In the genomic region with DNA sequence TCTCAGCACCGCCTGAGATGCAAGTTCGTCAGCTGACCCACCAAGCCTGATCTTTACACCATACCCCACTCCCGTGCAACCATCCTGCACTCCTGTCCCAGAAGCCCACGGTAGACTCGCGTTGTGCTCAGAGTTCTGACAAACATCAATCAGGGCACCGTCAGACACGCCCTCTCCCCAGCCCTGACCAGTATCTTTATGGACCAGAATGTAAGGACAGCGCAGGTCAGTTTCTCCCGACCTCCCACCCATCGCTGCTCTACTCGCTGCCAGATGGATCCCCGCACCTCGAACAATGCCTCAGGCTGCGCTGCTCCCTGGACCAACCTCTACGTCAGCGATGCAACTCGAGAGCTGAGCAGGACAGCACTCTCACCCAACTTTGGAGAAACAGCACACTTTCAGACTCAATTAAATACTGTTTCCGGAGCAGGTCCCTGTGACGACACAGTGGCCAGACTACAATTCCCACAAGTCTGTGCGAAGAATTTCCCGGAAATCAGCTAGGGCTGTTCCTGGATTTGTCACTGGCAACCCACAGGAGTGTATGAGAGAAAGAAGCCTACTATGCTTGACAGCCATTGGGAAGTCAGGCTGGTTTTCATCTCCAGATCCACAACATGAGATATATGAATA, we compare ENCODE assay signal across 8 mouse cellular contexts. TPM values are rescaled to one million over a fixed set of nuclear protein-coding genes. Genes with fewer than 3 reads are reported as not detected.
DNase-seq lines count a peak whose midpoint lies in the region; ATAC-seq and TF ChIP-seq lines count a peak whose summit lies in the region.

Zfp58 (minus strand) TSS at position 472 of the 636 bp plus-strand sequence.

- DNase-seq in heart, postnatal 10 days = peak; percentile 91 to 92
- DNase-seq in large intestine, adult 2 months (ENCODE audit: low read depth, low spot score) = peak; percentile 90
- peak; percentile 83 for DNase-seq in liver, postnatal 0 days
- peak; percentile 75 for DNase-seq in testis, postnatal 10 days (ENCODE audit: low spot score)

- no peak for TF ChIP-seq CTCF in ES-Bruce4 (IDR thresholded peaks at IDR 0.05; ENCODE audit: low read depth, low read length)
- TF ChIP-seq CTCF in liver, postnatal 0 days (IDR thresholded peaks at IDR 0.05; ENCODE audit: low read depth) = no peak

- H3K4me3 ChIP-seq in ES-Bruce4 (ENCODE audit: low read depth, low read length) = peak within 1 kb of the TSS; percentile 95
- peak within 1 kb of the TSS; percentile 81 for H3K4me3 ChIP-seq in forebrain, embryonic 13.5 days
- peak within 1 kb of the TSS; percentile 69 for H3K4me3 ChIP-seq in liver, postnatal 0 days (ENCODE audit: low read depth, low read length)
- peak within 1 kb of the TSS; percentile 73 for H3K4me3 ChIP-seq in neural tube, embryonic 14.5 days (ENCODE audit: low read depth, low read length)

- H3K9ac ChIP-seq in ES-Bruce4 (ENCODE audit: low read depth, poor library complexity, severe bottlenecking) = peak within 1 kb of the TSS; percentile 34
- H3K9ac ChIP-seq in forebrain, embryonic 13.5 days = peak within 1 kb of the TSS; percentile 81
- peak within 1 kb of the TSS; percentile 63 for H3K9ac ChIP-seq in liver, postnatal 0 days (replicated peaks)
- peak within 1 kb of the TSS; percentile 64 for H3K9ac ChIP-seq in neural tube, embryonic 14.5 days (replicated peaks; ENCODE audit: low read depth, low read length)

- no peak for TF ChIP-seq EP300 in ES-Bruce4 (IDR thresholded peaks at IDR 0.05; ENCODE audit: insufficient read depth, low read depth, low read length)
- TF ChIP-seq EP300 in liver, postnatal 0 days (IDR thresholded peaks at IDR 0.05; ENCODE audit: low read depth) = no peak

- no peaks in the 10 kb centered on the region for H3K9me3 ChIP-seq in ES-Bruce4 (replicated peaks; ENCODE audit: control insufficient read depth, insufficient read depth, low read length, poor library complexity, severe bottlenecking)
- no peaks in the 10 kb centered on the region for H3K9me3 ChIP-seq in forebrain, embryonic 13.5 days (replicated peaks)
- no peaks in the 10 kb centered on the region for H3K9me3 ChIP-seq in liver, postnatal 0 days (ENCODE audit: low read length)
- H3K9me3 ChIP-seq in neural tube, embryonic 14.5 days (ENCODE audit: control insufficient read depth, low read length) = no peaks in the 10 kb centered on the region

- 0% methylated on average over 22 of the region's 22 CpGs for WGBS in forebrain, embryonic 13.5 days
- under 1% methylated on average over 22 of the region's 22 CpGs for whole genome bisulfite sequencing in large intestine, adult 2 months
- WGBS in liver, postnatal 0 days (ENCODE audit: insufficient replicate concordance) = under 1% methylated on average over 22 of the region's 22 CpGs
- under 1% methylated on average over 22 of the region's 22 CpGs for WGBS in neural tube, embryonic 14.5 days

- H3K27ac ChIP-seq in ES-Bruce4 (ENCODE audit: insufficient read depth, low read length) = no peak within 1 kb of the TSS; the same call in 1 of the 2 replicates
- no peak within 1 kb of the TSS for H3K27ac ChIP-seq in forebrain, embryonic 13.5 days
- no peak within 1 kb of the TSS; the same call in 1 of the 2 replicates for H3K27ac ChIP-seq in liver, postnatal 0 days (ENCODE audit: low read depth)
- no peak within 1 kb of the TSS for H3K27ac ChIP-seq in neural tube, embryonic 14.5 days (ENCODE audit: low read depth, low read length)

- no peaks in the 10 kb centered on the region for H3K27me3 ChIP-seq in ES-Bruce4 (ENCODE audit: control insufficient read depth, insufficient read depth, low read length, poor library complexity, severe bottlenecking)
- H3K27me3 ChIP-seq in forebrain, embryonic 13.5 days = no peaks in the 10 kb centered on the region
- H3K27me3 ChIP-seq in liver, postnatal 0 days (ENCODE audit: insufficient read depth, low read length) = no peaks in the 10 kb centered on the region
- H3K27me3 ChIP-seq in neural tube, embryonic 14.5 days (ENCODE audit: control insufficient read depth, insufficient read depth, low read length) = no peaks in the 10 kb centered on the region

- intact Hi-C loops in heart, postnatal 10 days (cut with DNase I) = loop anchor here (2.0 kb wide), 1 partner anchor 27 kb away; the partner anchor contains the start of genes Gm26965 and Zfp87

- peak; percentile 99 for ATAC-seq in cerebellum, adult (ENCODE audit: insufficient number of reproducible peaks, low FRiP score, low TSS enrichment)
- peak; percentile 98 for ATAC-seq in forebrain, embryonic 13.5 days
- ATAC-seq in liver, postnatal 0 days = peak; percentile 96
- peak; percentile 97 for ATAC-seq in neural tube, embryonic 14.5 days (ENCODE audit: low read depth)

- no peaks in the 10 kb centered on the region for H3K4me1 ChIP-seq in ES-Bruce4 (ENCODE audit: control insufficient read depth, insufficient read depth, low read length)
- peaks cover 10% of the 10 kb centered on the region for H3K4me1 ChIP-seq in forebrain, embryonic 13.5 days
- H3K4me1 ChIP-seq in liver, postnatal 0 days (ENCODE audit: insufficient read depth) = peaks cover 5% of the 10 kb centered on the region; the same call in 1 of the 2 replicates
- H3K4me1 ChIP-seq in neural tube, embryonic 14.5 days (ENCODE audit: control insufficient read depth, insufficient read depth, low read length) = peaks cover 6% of the 10 kb centered on the region

- peak within 1 kb of the TSS; percentile 79 for H3K4me2 ChIP-seq in forebrain, embryonic 13.5 days
- H3K4me2 ChIP-seq in liver, postnatal 0 days (ENCODE audit: low read depth, low read length) = peak within 1 kb of the TSS; percentile 72
- peak within 1 kb of the TSS; percentile 77 for H3K4me2 ChIP-seq in neural tube, embryonic 14.5 days (ENCODE audit: low read depth, low read length)

- H3K36me3 ChIP-seq in ES-Bruce4 (ENCODE audit: control insufficient read depth, insufficient read depth, low read length, poor library complexity, severe bottlenecking) = no peaks in the 10 kb centered on the region
- H3K36me3 ChIP-seq in forebrain, embryonic 13.5 days (ENCODE audit: poor library complexity, severe bottlenecking) = peaks cover 14% of the 10 kb centered on the region
- H3K36me3 ChIP-seq in liver, postnatal 0 days (replicated peaks; ENCODE audit: insufficient read depth, low read length) = no peaks in the 10 kb centered on the region; the same call in 1 of the 2 replicates
- no peaks in the 10 kb centered on the region for H3K36me3 ChIP-seq in neural tube, embryonic 14.5 days (ENCODE audit: control insufficient read depth, insufficient read depth, low read length)

- TF ChIP-seq POLR2A in ES-Bruce4 (IDR thresholded peaks at IDR 0.05; ENCODE audit: insufficient read depth, low read length) = no peak

RNA-seq across cellular contexts. Expression of gene Zfp58, which starts in this region (rescaled TPM):
- polyA plus RNA-seq in ES-Bruce4 (2011; ENCODE audit: insufficient read depth, insufficient read length, low read depth, missing spikeins) = 10.3 and 10.7 TPM in 2 replicates
- 13.9 TPM in 2 replicates for polyA plus RNA-seq in forebrain, embryonic 13.5 days (2015; fragmentation: Nextera tagmentation; extraction: Ambion mirVana)
- 1 to 10 TPM; 5.2 to 5.9 TPM for total RNA-seq in heart, postnatal 10 days (2021)
- polyA plus RNA-seq in large intestine, adult 2 months (2012; rRNA removed) = 0.69 and 1.2 TPM in 2 replicates
- polyA plus RNA-seq in liver, postnatal 0 days (2015; fragmentation: Nextera tagmentation; extraction: Ambion mirVana) = 2.1 and 2.5 TPM in 2 replicates
- polyA plus RNA-seq in neural tube, embryonic 14.5 days (2014; fragmentation: Nextera tagmentation; extraction: Ambion mirVana) = 11.0 and 12.6 TPM in 2 replicates
